Mouse (Mus musculus) limb, embryonic 11.5 days (tissue): ENCODE data around the gene Gosr2. TPM values are rescaled to one million over a fixed set of nuclear protein-coding genes. Genes with fewer than 3 reads are reported as not detected.

Experiments used
- ATAC-seq: fragments of 200-750 bp; cut with Nextera tagmentation; 2 replicates; pipeline ENCODE4 v1.8.0; 2017; ENCODE audit warnings: low read depth; ENCODE audit not compliant: insufficient number of reproducible peaks, low FRiP score, low TSS enrichment
- DNase-seq: peaks from one replicate; pipeline ENCODE4 v3.0.0-alpha.2; 2015; ENCODE audit warnings: low spot score
- H3K27ac ChIP-seq: fragments of 300-500 bp; sonication (generic); replicated peaks from 2 replicates; pipeline ENCODE4 v1.5.1; 2014; ENCODE audit warnings: low read depth, mild to moderate bottlenecking, low read length
- H3K27me3 ChIP-seq: fragments of 300-500 bp; sonication (generic); 2 replicates; pipeline ENCODE4 v1.6.1; 2014; ENCODE audit warnings: mild to moderate bottlenecking, low read length, mixed read lengths; ENCODE audit not compliant: control insufficient read depth, insufficient read depth
- H3K36me3 ChIP-seq: fragments of 300-500 bp; sonication (generic); 2 replicates; pipeline ENCODE4 v1.6.1; 2014; ENCODE audit warnings: mild to moderate bottlenecking, low read length, moderate library complexity, mixed read lengths; ENCODE audit not compliant: control insufficient read depth, insufficient read depth
- H3K4me1 ChIP-seq: fragments of 300-500 bp; sonication (generic); 2 replicates; pipeline ENCODE4 v1.6.1; 2014; ENCODE audit warnings: low read length, mixed read lengths; ENCODE audit not compliant: control insufficient read depth, insufficient read depth
- H3K4me2 ChIP-seq: fragments of 300-500 bp; sonication (generic); 2 replicates; pipeline ENCODE4 v1.6.1; 2014; ENCODE audit warnings: low read depth, mild to moderate bottlenecking, moderate library complexity; ENCODE audit not compliant: severe bottlenecking
- H3K4me3 ChIP-seq: fragments of 300-500 bp; sonication (generic); 2 replicates; pipeline ENCODE4 v1.5.1; 2014; ENCODE audit warnings: low read depth, low read length
- H3K9ac ChIP-seq: fragments of 300-500 bp; sonication (generic); 2 replicates; pipeline ENCODE4 v1.6.1; 2014; ENCODE audit warnings: mild to moderate bottlenecking, low read length
- H3K9me3 ChIP-seq: fragments of 300-500 bp; sonication (generic); 2 replicates; pipeline ENCODE4 v1.6.1; 2016; ENCODE audit warnings: low read length; ENCODE audit not compliant: control insufficient read depth
- WGBS: fragments of 180-500 bp; shearing (Covaris S2); extraction: QIAGEN DNeasy Blood & Tissue Kit; methylation state at CpG from one replicate; pipeline ENCODE4 v1.1.7; 2014; 5-methylcytosine and 5-hydroxymethylcytosine counted together
- polyA plus RNA-seq: library from polyadenylated mRNA; unstranded; fragments of >200 nt; fragmentation: Nextera tagmentation; extraction: Ambion mirVana; gene quantifications from 2 replicates; pipeline ENCODE4 v1.2.1, GENCODE M21; 2014

Gene Gosr2
- polyA plus RNA-seq, 1 experiment from 2014 or later = 83.2 TPM

DNA sequence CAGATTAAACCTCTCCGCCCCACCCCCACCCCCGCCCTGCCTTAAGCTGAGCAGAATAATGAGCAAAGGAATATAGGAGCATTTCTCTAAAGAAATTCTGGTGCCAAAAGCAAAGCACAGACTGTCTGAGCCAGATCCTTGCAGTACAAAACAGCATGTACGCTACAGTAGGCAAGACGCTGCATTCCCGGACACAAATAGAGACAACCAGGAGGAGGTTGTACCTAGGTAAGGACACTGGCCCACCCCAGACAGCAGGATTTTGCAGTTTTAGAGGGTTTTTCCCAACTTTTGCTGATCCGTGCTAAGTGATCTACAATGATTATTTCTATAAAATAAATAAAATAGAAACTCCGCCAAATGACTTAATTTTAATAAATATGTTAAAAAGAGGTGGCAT is 49.0 kb downstream of the Gosr2 start:
- WGBS = 33% methylated on average over 7 of the region's 7 CpGs
- ATAC-seq (no peak), DNase-seq (no peak)
- Histone ChIP-seq H3K9me3 (no peaks in the 10 kb centered on the region), H3K4me3 (no peak overlapping the region), H3K4me2 (peak overlapping the region; percentile 3), H3K27me3 (peaks cover 51% of the 10 kb centered on the region), H3K9ac (no peak overlapping the region), H3K36me3 (no peaks in the 10 kb centered on the region), H3K4me1 (peaks cover 12% of the 10 kb centered on the region), H3K27ac (no peak overlapping the region)

DNA sequence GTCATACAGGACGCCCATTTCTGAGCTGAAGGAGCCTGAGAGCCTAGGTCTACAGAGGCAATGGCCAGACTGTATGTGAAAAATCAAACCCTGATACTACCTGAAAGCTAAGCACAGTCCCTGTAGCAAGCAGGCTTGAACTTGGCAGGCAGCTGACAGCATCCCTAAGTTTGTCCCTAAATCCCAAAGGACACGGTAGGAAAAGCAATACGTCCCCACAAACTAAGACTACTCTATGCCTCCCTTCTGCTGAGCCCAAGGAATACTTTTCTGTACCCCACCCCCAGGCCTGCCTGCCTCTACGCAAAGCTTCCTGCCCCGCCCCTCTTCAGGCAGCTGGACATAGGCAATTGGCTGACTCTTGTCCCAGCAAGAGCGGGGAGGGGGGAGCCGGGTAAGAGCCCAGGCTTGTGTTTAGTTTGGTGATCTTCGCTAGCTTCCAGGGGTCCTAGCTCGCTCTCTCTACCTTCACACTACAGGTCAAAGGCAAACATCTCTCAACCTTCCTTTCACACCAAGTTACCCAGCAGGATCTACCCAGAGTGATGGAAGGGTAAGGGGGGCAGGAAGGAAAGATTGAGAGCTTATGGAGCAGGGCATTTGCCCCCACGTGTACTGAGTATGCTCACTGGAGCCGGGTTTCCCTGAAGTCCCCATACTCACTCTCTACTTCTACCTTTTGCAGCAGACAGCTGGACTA is 49.6 kb downstream of the Gosr2 start:
- H3K27me3 ChIP-seq = peaks cover 46% of the 10 kb centered on the region
- H3K4me1 ChIP-seq = peaks cover 12% of the 10 kb centered on the region
- DNase-seq = peak; percentile 60
- H3K27ac ChIP-seq = no peak overlapping the region
- WGBS = 8% methylated on average over 11 of the region's 11 CpGs
- no peak overlapping the region for H3K9ac ChIP-seq
- H3K36me3 ChIP-seq = no peaks in the 10 kb centered on the region
- no peaks in the 10 kb centered on the region for H3K9me3 ChIP-seq
- ATAC-seq = no peak
- H3K4me2 ChIP-seq = peak overlapping the region; percentile 3; the same call in 1 of the 2 replicates
- no peak overlapping the region for H3K4me3 ChIP-seq

DNA sequence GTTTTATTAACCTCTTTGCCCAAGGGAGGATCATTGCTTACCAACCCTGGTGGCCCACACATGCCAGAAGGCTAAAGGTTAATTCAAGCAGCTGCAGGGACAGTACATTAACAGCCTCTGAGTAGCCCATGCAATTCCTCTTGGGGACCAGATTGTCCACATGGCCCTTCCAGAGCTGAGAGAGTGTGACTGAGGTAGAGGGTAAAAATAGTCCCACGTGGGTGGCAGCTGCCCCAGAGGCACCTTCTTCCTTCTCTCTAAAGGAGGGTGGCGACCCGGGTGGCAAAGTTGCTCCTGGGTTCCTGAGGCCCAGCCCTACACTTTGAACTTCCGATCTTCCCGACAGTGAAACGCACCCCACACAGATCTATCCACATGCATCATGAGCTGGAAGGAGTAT is 51.4 kb downstream of the Gosr2 start:
- Histone ChIP-seq H3K4me2 (no peak overlapping the region), H3K9me3 (no peaks in the 10 kb centered on the region), H3K4me1 (peaks cover 12% of the 10 kb centered on the region), H3K4me3 (no peak overlapping the region), H3K27me3 (peaks cover 35% of the 10 kb centered on the region), H3K9ac (no peak overlapping the region), H3K36me3 (no peaks in the 10 kb centered on the region), H3K27ac (no peak overlapping the region)
- no peak for DNase-seq
- WGBS = 74% methylated on average over 6 of the region's 6 CpGs
- ATAC-seq = no peak

DNA sequence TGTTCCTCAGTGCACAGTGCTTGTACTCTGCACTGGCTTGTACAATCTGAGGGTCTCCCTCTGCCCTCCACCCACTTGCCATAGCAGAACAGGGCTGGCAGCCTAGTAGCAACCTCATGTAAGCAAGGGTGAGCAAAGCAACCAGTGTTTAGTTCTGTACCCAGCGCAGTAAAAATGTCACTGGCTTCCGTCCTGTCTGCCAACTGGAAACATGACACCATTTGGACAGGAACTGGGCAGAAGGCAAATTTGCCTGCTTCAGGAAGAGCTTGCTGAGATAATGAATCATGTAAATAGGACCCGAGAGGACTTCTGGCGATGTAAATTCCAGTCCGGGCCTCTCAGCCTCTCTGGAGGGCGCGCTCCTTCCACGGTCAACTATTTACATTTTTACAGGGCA is 52.0 kb downstream of the Gosr2 start:
- peaks cover 31% of the 10 kb centered on the region for H3K27me3 ChIP-seq
- no peak overlapping the region for H3K27ac ChIP-seq
- no peak overlapping the region for H3K9ac ChIP-seq
- H3K4me3 ChIP-seq = no peak overlapping the region
- H3K4me1 ChIP-seq = peaks cover 12% of the 10 kb centered on the region
- no peaks in the 10 kb centered on the region for H3K9me3 ChIP-seq
- H3K4me2 ChIP-seq = no peak overlapping the region
- H3K36me3 ChIP-seq = no peaks in the 10 kb centered on the region
- DNase-seq (no peak), ATAC-seq (no peak)
- WGBS = 43% methylated on average over 8 of the region's 8 CpGs

DNA sequence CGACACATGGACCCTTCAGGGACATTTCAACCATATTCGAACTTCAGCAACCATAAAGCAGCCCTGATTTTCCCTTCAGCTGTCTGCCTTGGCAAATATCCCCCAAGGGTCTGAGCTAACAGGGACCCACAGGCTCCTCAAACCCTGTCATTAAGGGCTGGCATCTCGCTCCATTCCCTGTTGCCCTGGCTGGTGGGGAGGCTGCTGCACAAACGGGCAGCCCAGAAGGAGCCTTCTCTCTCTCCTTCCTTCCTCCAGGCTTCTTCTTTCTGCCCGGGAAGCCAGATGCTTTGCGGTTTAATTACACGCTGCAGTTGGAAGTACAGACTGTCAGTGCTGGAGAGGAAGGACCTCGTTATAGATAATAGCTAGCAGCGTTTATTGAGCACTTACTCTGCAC is 54.5 kb downstream of the Gosr2 start:
- WGBS = 38% methylated on average over 9 of the region's 9 CpGs
- Histone ChIP-seq H3K9ac (no peak overlapping the region), H3K27me3 (peaks cover 10% of the 10 kb centered on the region), H3K9me3 (no peaks in the 10 kb centered on the region), H3K4me3 (no peak overlapping the region), H3K36me3 (no peaks in the 10 kb centered on the region), H3K4me2 (no peak overlapping the region), H3K27ac (no peak overlapping the region), H3K4me1 (peaks cover 2% of the 10 kb centered on the region)
- DNase-seq (no peak), ATAC-seq (no peak)

DNA sequence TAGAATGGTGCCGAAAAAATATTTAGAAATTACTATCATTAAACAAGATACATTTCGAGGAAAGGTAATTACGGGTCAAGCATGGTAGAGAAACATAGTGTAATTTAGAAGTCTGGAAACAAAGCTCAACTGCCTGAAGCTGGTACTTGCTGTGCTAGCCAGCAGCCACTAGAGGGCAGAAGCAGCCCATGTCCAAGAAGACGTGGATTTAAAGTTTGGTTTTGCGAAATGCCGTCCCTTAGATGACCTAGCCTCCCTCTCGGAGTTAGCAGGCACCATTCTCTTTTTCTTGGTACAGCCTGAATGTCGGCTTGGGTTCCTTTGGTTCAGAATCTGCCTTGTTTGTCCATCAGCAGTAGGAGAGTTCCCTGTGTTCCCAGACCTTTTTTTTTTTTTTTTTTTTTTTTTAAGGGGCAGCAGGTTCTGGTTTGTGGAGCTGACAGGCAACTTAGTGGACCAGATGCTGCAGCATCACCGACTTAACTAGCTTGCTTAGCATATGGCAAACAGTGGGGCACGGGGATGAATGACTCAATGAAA is 58.2 kb downstream of the Gosr2 start:
- Histone ChIP-seq H3K4me1 (no peaks in the 10 kb centered on the region), H3K9ac (no peak overlapping the region), H3K4me3 (no peak overlapping the region), H3K9me3 (no peaks in the 10 kb centered on the region), H3K4me2 (no peak overlapping the region), H3K27ac (no peak overlapping the region), H3K36me3 (no peaks in the 10 kb centered on the region), H3K27me3 (0 out of 2 replicates have a peak, but pooled peaks cover 3% of the 10 kb centered on the region)
- DNase-seq = peak; percentile 82
- no peak for ATAC-seq
- 3% methylated on average over 10 of the region's 10 CpGs for WGBS

DNA sequence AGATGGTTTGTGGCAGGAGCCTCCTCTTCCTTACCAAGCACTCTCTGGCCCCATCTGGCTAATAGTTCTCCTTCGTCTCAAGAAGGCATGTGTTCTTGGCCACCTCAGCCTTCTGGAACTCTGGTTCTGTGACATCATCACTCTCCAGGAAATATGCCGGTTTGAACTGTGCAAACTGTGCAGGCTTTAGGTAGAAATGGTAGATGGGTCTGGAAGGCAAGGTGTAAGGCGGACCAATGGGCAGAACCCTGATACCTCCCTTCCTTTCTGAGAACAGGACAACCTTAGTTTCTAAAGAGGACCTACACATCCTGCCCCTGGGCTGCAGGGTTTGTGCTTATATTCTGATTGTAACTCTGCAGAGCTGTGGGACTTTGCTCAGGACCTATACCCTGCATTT is 58.9 kb downstream of the Gosr2 start, which contains the start of gene Lyzl6:
Lyzl6 (minus strand) TSS at position 101 of the 400 bp plus-strand sequence.
- DNase-seq (no peak), ATAC-seq (no peak)
- Histone ChIP-seq H3K27me3 (0 out of 2 replicates have a peak, but pooled peaks cover 3% of the 10 kb centered on the region), H3K4me1 (no peaks in the 10 kb centered on the region), H3K4me3 (no peak within 1 kb of the TSS), H3K27ac (no peak within 1 kb of the TSS), H3K4me2 (no peak within 1 kb of the TSS), H3K36me3 (no peaks in the 10 kb centered on the region), H3K9me3 (no peaks in the 10 kb centered on the region), H3K9ac (no peak within 1 kb of the TSS)
- WGBS = 81% methylated on average over 3 of the region's 3 CpGs

GRCm38 (mm10) chr11:103636261-103636660 is 61.4 kb downstream of the Gosr2 start:
- Histone ChIP-seq H3K4me3 (no peak overlapping the region), H3K36me3 (no peaks in the 10 kb centered on the region), H3K27me3 (0 out of 2 replicates have a peak, but pooled peaks cover 3% of the 10 kb centered on the region), H3K27ac (no peak overlapping the region), H3K9ac (no peak overlapping the region), H3K4me1 (no peaks in the 10 kb centered on the region), H3K9me3 (no peaks in the 10 kb centered on the region), H3K4me2 (no peak overlapping the region)
- ATAC-seq = no peak
- no peak for DNase-seq
- 79% methylated on average over 6 of the region's 6 CpGs for WGBS
